Mouse (Mus musculus): ENCODE measurements around the gene Cfap221.

The Cfap221 gene

GRCm38 (mm10) chr1:120006844-120007790 lies 10.1 kb upstream of the Cfap221 start, which contains the start of gene Sctr:
Sctr (plus strand) TSS chr1:120006894.
- no peak for DNase-seq

- DNase-seq: no peak
Observed at GRCm38 (mm10) chr1:119997644-119998043, 610 bp upstream of the Cfap221 start.

- DNase-seq: no peak
Observed at GRCm38 (mm10) chr1:119986555-119986954, 10.5 kb downstream of the Cfap221 start.

- no peak for DNase-seq
Observed at GRCm38 (mm10) chr1:119975141-119975540, 21.9 kb downstream of the Cfap221 start.

GRCm38 (mm10) chr1:119973117-119973516 lies 23.9 kb downstream of the Cfap221 start:
- no peak for DNase-seq

- no peak for DNase-seq
Observed at GRCm38 (mm10) chr1:119965804-119966514, 31.1 kb downstream of the Cfap221 start.

GRCm38 (mm10) chr1:119959920-119960319 lies 37.1 kb downstream of the Cfap221 start:
- no peak for DNase-seq

- DNase-seq: no peak
Observed at GRCm38 (mm10) chr1:119959464-119959863, 37.6 kb downstream of the Cfap221 start.

GRCm38 (mm10) chr1:119957716-119958222 lies 39.3 kb downstream of the Cfap221 start:
- DNase-seq: peak; percentile 66 to 73

- DNase-seq: no peak
Observed at GRCm38 (mm10) chr1:119954680-119955079, 42.4 kb downstream of the Cfap221 start.

- no peak for DNase-seq
Observed at GRCm38 (mm10) chr1:119953456-119953855, 43.6 kb downstream of the Cfap221 start.

- DNase-seq: no peak
Observed at GRCm38 (mm10) chr1:119950086-119950485, 46.9 kb downstream of the Cfap221 start.

- no peak for DNase-seq
Observed at GRCm38 (mm10) chr1:119936861-119937260, 60.2 kb downstream of the Cfap221 start.

GRCm38 (mm10) chr1:119931421-119932150 lies 65.4 kb downstream of the Cfap221 start:
- DNase-seq: peak; percentile 22 to 44

GRCm38 (mm10) chr1:119929715-119930114 lies 67.3 kb downstream of the Cfap221 start:
- DNase-seq: peak in 1 of 2 experiments; percentile 21

GRCm38 (mm10) chr1:119919299-119919698 lies 77.7 kb downstream of the Cfap221 start:
- DNase-seq: peak; percentile 34 to 63

- DNase-seq: no peak
Observed at GRCm38 (mm10) chr1:119916823-119917371, 80.1 kb downstream of the Cfap221 start.

GRCm38 (mm10) chr1:119912953-119913814 lies 83.8 kb downstream of the Cfap221 start, which contains the start of gene Tmem177:
Tmem177 (minus strand) TSS chr1:119913208.
- DNase-seq: peak; percentile 96 to 98

- DNase-seq: no peak
Observed at GRCm38 (mm10) chr1:119907206-119907748, 89.8 kb downstream of the Cfap221 start.

- no peak for DNase-seq
Observed at GRCm38 (mm10) chr1:119903231-119903620, 93.8 kb downstream of the Cfap221 start.

All from cerebellum, postnatal 25 days (tissue).